Mouse (Mus musculus) olfactory bulb, adult 2 months (tissue): ENCODE results near the gene Gm45015.

ENCODE experiments used
- CTCF ChIP-seq: fragments of 200-500 bp; IDR thresholded peaks from 2 replicates; pipeline ENCODE4 v1.5.1; 2012; ENCODE audit warnings: low read depth, mild to moderate bottlenecking, low read length, moderate library complexity; ENCODE audit not compliant: insufficient read depth
- POLR2A ChIP-seq: fragments of 200-500 bp; IDR thresholded peaks from 2 replicates; pipeline ENCODE4 v1.6.1; 2012; ENCODE audit warnings: mild to moderate bottlenecking, low read depth, low read length, moderate library complexity; ENCODE audit not compliant: insufficient read depth

- TF ChIP-seq CTCF (no peak), POLR2A (no peak)
Measured at GRCm38 (mm10) chrX:73327215-73327614, 9.4 kb downstream of the Gm45015 start.
